Mouse (Mus musculus) E14TG2a.4 (cell line): Measurements from ENCODE around the gene Klc4.

Source experiments
- CTCF ChIP-seq: conservative IDR thresholded peaks from 2 replicates; pipeline ENCODE4 v1.5.1; 2014; ENCODE audit warnings: low read length
- POU5F1 ChIP-seq: IDR thresholded peaks from 2 replicates; pipeline ENCODE4 v1.6.1; 2014; ENCODE audit warnings: low read length, borderline replicate concordance

- TF ChIP-seq CTCF (no peak), POU5F1 (no peak)
These were observed 59.5 kb downstream of the Klc4 start for GRCm38 (mm10) chr17:46586327-46586726.
